Mouse (Mus musculus) liver, postnatal 0 days (tissue): ENCODE measurements around the gene Dph2. TPM values are rescaled to one million over a fixed set of nuclear protein-coding genes. Genes with fewer than 3 reads are reported as not detected.

Source experiments
- ATAC-seq: fragments of 200-750 bp; cut with Nextera tagmentation; 2 replicates; pipeline ENCODE4 v1.8.0; 2017; ENCODE audit warnings: mild to moderate bottlenecking, moderate library complexity
- DNase-seq: peaks from one replicate; pipeline ENCODE4 v3.0.0-alpha.2; 2016
- H3K27ac ChIP-seq: fragments of 300-500 bp; sonication (generic); 2 replicates; pipeline ENCODE4 v1.5.1; 2014; ENCODE audit warnings: antibody characterized with exemption, moderate library complexity, mild to moderate bottlenecking, low read depth
- H3K27me3 ChIP-seq: fragments of 300-500 bp; sonication (generic); 2 replicates; pipeline ENCODE4 v1.6.1; 2014; ENCODE audit warnings: low read length, control low read depth, mixed read lengths; ENCODE audit not compliant: insufficient read depth
- H3K36me3 ChIP-seq: fragments of 300-500 bp; sonication (generic); replicated peaks from 2 replicates; pipeline ENCODE4 v1.6.1; 2014; ENCODE audit warnings: mild to moderate bottlenecking, control low read depth, low read length, moderate library complexity, mixed read lengths; ENCODE audit not compliant: insufficient read depth
- H3K4me1 ChIP-seq: fragments of 300-500 bp; sonication (generic); 2 replicates; pipeline ENCODE4 v1.6.1; 2014; ENCODE audit warnings: antibody characterized with exemption, mild to moderate bottlenecking, control low read depth; ENCODE audit not compliant: insufficient read depth
- H3K4me2 ChIP-seq: fragments of 300-500 bp; sonication (generic); 2 replicates; pipeline ENCODE4 v1.6.1; 2014; ENCODE audit warnings: low read depth, mild to moderate bottlenecking, low read length, moderate library complexity, mixed read lengths
- H3K4me3 ChIP-seq: fragments of 300-500 bp; sonication (generic); 2 replicates; pipeline ENCODE4 v1.5.1; 2014; ENCODE audit warnings: low read depth, low read length
- H3K9ac ChIP-seq: fragments of 300-500 bp; sonication (generic); replicated peaks from 2 replicates; pipeline ENCODE4 v1.6.1; 2014; ENCODE audit warnings: mild to moderate bottlenecking, moderate library complexity
- H3K9me3 ChIP-seq: fragments of 300-500 bp; sonication (generic); 2 replicates; pipeline ENCODE4 v1.6.1; 2016; ENCODE audit warnings: mild to moderate bottlenecking, control low read depth, low read length, mixed read lengths
- CTCF ChIP-seq: sonication (generic); IDR thresholded peaks from 2 replicates; pipeline ENCODE4 v1.5.1; 2016; ENCODE audit warnings: antibody characterized with exemption, low read depth
- EP300 ChIP-seq: IDR thresholded peaks from 2 replicates; pipeline ENCODE4 v1.6.1; 2016; ENCODE audit warnings: antibody characterized with exemption, low read depth, mild to moderate bottlenecking
- WGBS: fragments of 180-500 bp; shearing (Covaris S2); extraction: QIAGEN DNeasy Blood & Tissue Kit; methylation state at CpG from one replicate; pipeline ENCODE4 v1.1.7; 2014; ENCODE audit not compliant: insufficient replicate concordance; 5-methylcytosine and 5-hydroxymethylcytosine counted together
- polyA plus RNA-seq: library from polyadenylated mRNA; unstranded; fragments of >200 nt; fragmentation: Nextera tagmentation; extraction: Ambion mirVana; gene quantifications from 2 replicates; pipeline ENCODE4 v1.2.1, GENCODE M21; 2015

The Dph2 gene
- polyA plus RNA-seq, 1 experiment from 2014 or later: 4.5 TPM

GRCm38 (mm10) chr4:117904761-117905160, 12.9 kb upstream of the Dph2 start:
- WGBS: 87% methylated on average over 8 of the region's 8 CpGs
- Histone ChIP-seq H3K27ac (no peak overlapping the region), H3K4me1 (no peaks in the 10 kb centered on the region), H3K9ac (no peak overlapping the region), H3K9me3 (no peaks in the 10 kb centered on the region), H3K36me3 (peaks cover 48% of the 10 kb centered on the region), H3K4me2 (no peak overlapping the region), H3K27me3 (no peaks in the 10 kb centered on the region), H3K4me3 (no peak overlapping the region)
- ATAC-seq (no peak), DNase-seq (no peak)
- TF ChIP-seq EP300: no peak
- no peak for TF ChIP-seq CTCF

- H3K4me1 ChIP-seq: no peaks in the 10 kb centered on the region
- no peak overlapping the region for H3K4me2 ChIP-seq
- H3K27me3 ChIP-seq: no peaks in the 10 kb centered on the region
- peaks cover 54% of the 10 kb centered on the region for H3K36me3 ChIP-seq
- no peak overlapping the region for H3K9ac ChIP-seq
- TF ChIP-seq CTCF: no peak
- TF ChIP-seq EP300: no peak
- no peak for ATAC-seq
- no peaks in the 10 kb centered on the region for H3K9me3 ChIP-seq
- no peak overlapping the region for H3K4me3 ChIP-seq
- 87% methylated on average over 10 of the region's 10 CpGs for WGBS
- no peak overlapping the region for H3K27ac ChIP-seq
- no peak for DNase-seq
These were observed 12.3 kb upstream of the Dph2 start for GRCm38 (mm10) chr4:117904094-117904493.

GRCm38 (mm10) chr4:117898111-117898510, 6.3 kb upstream of the Dph2 start:
- no peak overlapping the region for H3K4me2 ChIP-seq
- H3K27ac ChIP-seq: no peak overlapping the region
- 66% methylated on average over 3 of the region's 3 CpGs for WGBS
- H3K9me3 ChIP-seq: no peaks in the 10 kb centered on the region
- peaks cover 43% of the 10 kb centered on the region for H3K36me3 ChIP-seq
- H3K4me3 ChIP-seq: no peak overlapping the region
- H3K9ac ChIP-seq: no peak overlapping the region
- H3K4me1 ChIP-seq: no peaks in the 10 kb centered on the region
- ATAC-seq (no peak), DNase-seq (no peak)
- H3K27me3 ChIP-seq: no peaks in the 10 kb centered on the region
- TF ChIP-seq EP300 (no peak), CTCF (no peak)

- H3K9ac ChIP-seq: no peak overlapping the region
- DNase-seq (no peak), ATAC-seq (no peak)
- no peak overlapping the region for H3K4me2 ChIP-seq
- H3K9me3 ChIP-seq: no peaks in the 10 kb centered on the region
- H3K4me3 ChIP-seq: no peak overlapping the region
- no peaks in the 10 kb centered on the region for H3K27me3 ChIP-seq
- peaks cover 23% of the 10 kb centered on the region for H3K36me3 ChIP-seq
- no peak overlapping the region for H3K27ac ChIP-seq
- TF ChIP-seq CTCF: no peak
- TF ChIP-seq EP300: no peak
- 85% methylated on average over 6 of the region's 6 CpGs for WGBS
- peaks cover 5% of the 10 kb centered on the region for H3K4me1 ChIP-seq
These were observed 4.2 kb upstream of the Dph2 start for GRCm38 (mm10) chr4:117896031-117896430.

- no peak overlapping the region for H3K27ac ChIP-seq
- TF ChIP-seq CTCF (no peak), EP300 (no peak)
- no peak overlapping the region for H3K9ac ChIP-seq
- ATAC-seq (no peak), DNase-seq (no peak)
- H3K27me3 ChIP-seq: no peaks in the 10 kb centered on the region
- WGBS: 79% methylated on average over 7 of the region's 7 CpGs
- H3K4me1 ChIP-seq: peaks cover 7% of the 10 kb centered on the region
- no peaks in the 10 kb centered on the region for H3K9me3 ChIP-seq
- H3K4me3 ChIP-seq: no peak overlapping the region
- H3K36me3 ChIP-seq: peaks cover 18% of the 10 kb centered on the region
- no peak overlapping the region for H3K4me2 ChIP-seq
These were observed 3.5 kb upstream of the Dph2 start for GRCm38 (mm10) chr4:117895339-117895738.

DNA sequence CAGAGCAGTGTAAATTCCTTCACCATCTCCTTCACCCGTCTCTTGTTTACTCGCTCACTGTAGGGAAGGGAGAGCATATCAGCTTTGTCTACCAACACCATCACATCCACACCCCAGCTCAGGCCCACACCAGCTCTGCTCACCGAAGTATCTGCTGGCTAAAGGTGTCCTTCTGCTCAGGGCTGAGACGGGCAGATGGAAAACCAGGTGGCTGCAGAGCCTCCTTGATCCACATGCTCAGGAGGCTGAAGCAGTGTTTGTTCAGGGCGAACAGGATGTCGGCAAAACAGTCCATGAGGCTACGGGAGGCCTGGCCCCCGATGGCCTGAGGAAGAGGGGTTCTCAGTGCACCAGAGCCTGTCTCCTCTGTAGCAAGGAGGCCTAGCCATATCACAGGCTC, 2.8 kb upstream of the Dph2 start:
- peaks cover 19% of the 10 kb centered on the region for H3K36me3 ChIP-seq
- ATAC-seq (no peak), DNase-seq (no peak)
- no peak overlapping the region for H3K27ac ChIP-seq
- no peaks in the 10 kb centered on the region for H3K9me3 ChIP-seq
- TF ChIP-seq CTCF: no peak
- no peak for TF ChIP-seq EP300
- no peak overlapping the region for H3K9ac ChIP-seq
- WGBS: 87% methylated on average over 8 of the region's 8 CpGs
- no peak overlapping the region for H3K4me3 ChIP-seq
- peaks cover 7% of the 10 kb centered on the region for H3K4me1 ChIP-seq
- no peak overlapping the region for H3K4me2 ChIP-seq
- H3K27me3 ChIP-seq: no peaks in the 10 kb centered on the region

DNA sequence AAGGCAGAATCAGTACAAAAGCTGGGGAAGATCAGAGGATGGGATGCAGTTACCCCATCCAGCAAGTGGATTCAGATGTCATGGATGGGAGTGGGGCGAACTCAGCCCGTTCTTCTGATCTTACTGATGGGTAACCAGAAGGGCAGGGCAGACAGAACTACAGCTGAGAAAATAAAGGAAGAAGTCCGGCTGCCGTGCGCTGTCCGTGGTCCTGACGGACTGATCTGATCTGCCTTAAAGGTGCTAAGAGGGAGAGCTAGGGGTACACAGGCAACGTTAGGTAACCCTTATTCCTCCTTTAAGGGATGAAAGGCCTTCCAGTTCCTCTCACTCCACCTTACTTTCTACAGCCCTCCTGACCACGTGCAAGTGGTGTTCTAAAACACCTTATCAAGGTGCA, 1.5 kb upstream of the Dph2 start:
- peak; percentile 71 for DNase-seq
- 23% methylated on average over 9 of the region's 9 CpGs for whole genome bisulfite sequencing
- peaks cover 13% of the 10 kb centered on the region for H3K36me3 ChIP-seq

More for the DNA sequence above, 1.5 kb upstream of the Dph2 start:
- no peak for ATAC-seq
- H3K9me3 ChIP-seq: no peaks in the 10 kb centered on the region
- H3K4me2 ChIP-seq: no peak overlapping the region
- H3K27me3 ChIP-seq: no peaks in the 10 kb centered on the region
- TF ChIP-seq EP300 (no peak), CTCF (no peak)
- H3K27ac ChIP-seq: no peak overlapping the region
- H3K9ac ChIP-seq: no peak overlapping the region
- H3K4me1 ChIP-seq: peaks cover 7% of the 10 kb centered on the region
- no peak overlapping the region for H3K4me3 ChIP-seq
